Mouse (Mus musculus) liver, postnatal 0 days (tissue): ENCODE results near the gene Ltbp1. TPM values are rescaled to one million over a fixed set of nuclear protein-coding genes. Genes with fewer than 3 reads are reported as not detected.

Experiments used
- ATAC-seq: fragments of 200-750 bp; cut with Nextera tagmentation; 2 replicates; pipeline ENCODE4 v1.8.0; 2017; ENCODE audit warnings: mild to moderate bottlenecking, moderate library complexity
- DNase-seq: peaks from one replicate; pipeline ENCODE4 v3.0.0-alpha.2; 2016
- H3K27ac ChIP-seq: fragments of 300-500 bp; sonication (generic); 2 replicates; pipeline ENCODE4 v1.5.1; 2014; ENCODE audit warnings: antibody characterized with exemption, moderate library complexity, mild to moderate bottlenecking, low read depth
- H3K27me3 ChIP-seq: fragments of 300-500 bp; sonication (generic); 2 replicates; pipeline ENCODE4 v1.6.1; 2014; ENCODE audit warnings: low read length, control low read depth, mixed read lengths; ENCODE audit not compliant: insufficient read depth
- H3K36me3 ChIP-seq: fragments of 300-500 bp; sonication (generic); replicated peaks from 2 replicates; pipeline ENCODE4 v1.6.1; 2014; ENCODE audit warnings: mild to moderate bottlenecking, control low read depth, low read length, moderate library complexity, mixed read lengths; ENCODE audit not compliant: insufficient read depth
- H3K4me1 ChIP-seq: fragments of 300-500 bp; sonication (generic); 2 replicates; pipeline ENCODE4 v1.6.1; 2014; ENCODE audit warnings: antibody characterized with exemption, mild to moderate bottlenecking, control low read depth; ENCODE audit not compliant: insufficient read depth
- H3K4me2 ChIP-seq: fragments of 300-500 bp; sonication (generic); 2 replicates; pipeline ENCODE4 v1.6.1; 2014; ENCODE audit warnings: low read depth, mild to moderate bottlenecking, low read length, moderate library complexity, mixed read lengths
- H3K4me3 ChIP-seq: fragments of 300-500 bp; sonication (generic); 2 replicates; pipeline ENCODE4 v1.5.1; 2014; ENCODE audit warnings: low read depth, low read length
- H3K9ac ChIP-seq: fragments of 300-500 bp; sonication (generic); replicated peaks from 2 replicates; pipeline ENCODE4 v1.6.1; 2014; ENCODE audit warnings: mild to moderate bottlenecking, moderate library complexity
- H3K9me3 ChIP-seq: fragments of 300-500 bp; sonication (generic); 2 replicates; pipeline ENCODE4 v1.6.1; 2016; ENCODE audit warnings: mild to moderate bottlenecking, control low read depth, low read length, mixed read lengths
- CTCF ChIP-seq: sonication (generic); IDR thresholded peaks from 2 replicates; pipeline ENCODE4 v1.5.1; 2016; ENCODE audit warnings: antibody characterized with exemption, low read depth
- EP300 ChIP-seq: IDR thresholded peaks from 2 replicates; pipeline ENCODE4 v1.6.1; 2016; ENCODE audit warnings: antibody characterized with exemption, low read depth, mild to moderate bottlenecking
- WGBS: fragments of 180-500 bp; shearing (Covaris S2); extraction: QIAGEN DNeasy Blood & Tissue Kit; methylation state at CpG from one replicate; pipeline ENCODE4 v1.1.7; 2014; ENCODE audit not compliant: insufficient replicate concordance; 5-methylcytosine and 5-hydroxymethylcytosine counted together
- polyA plus RNA-seq: library from polyadenylated mRNA; unstranded; fragments of >200 nt; fragmentation: Nextera tagmentation; extraction: Ambion mirVana; gene quantifications from 2 replicates; pipeline ENCODE4 v1.2.1, GENCODE M21; 2015

The Ltbp1 gene
- polyA plus RNA-seq, 1 experiment from 2014 or later = 2.8 TPM

GRCm38 (mm10) chr17:75317106-75317505 is 311.7 kb downstream of the Ltbp1 start:
- no peak for ATAC-seq
- H3K4me2 ChIP-seq = no peak overlapping the region
- no peak for TF ChIP-seq CTCF
- no peak for TF ChIP-seq EP300
- H3K9me3 ChIP-seq = no peaks in the 10 kb centered on the region
- no peak for DNase-seq
- 81% methylated on average over 4 of the region's 4 CpGs for WGBS
- H3K27me3 ChIP-seq = no peaks in the 10 kb centered on the region
- H3K4me3 ChIP-seq = no peak overlapping the region
- H3K9ac ChIP-seq = no peak overlapping the region
- no peaks in the 10 kb centered on the region for H3K36me3 ChIP-seq
- H3K27ac ChIP-seq = no peak overlapping the region
- no peaks in the 10 kb centered on the region for H3K4me1 ChIP-seq

GRCm38 (mm10) chr17:75323229-75323628 is 317.9 kb downstream of the Ltbp1 start:
- no peak for ATAC-seq
- Histone ChIP-seq H3K36me3 (no peaks in the 10 kb centered on the region), H3K4me3 (no peak overlapping the region), H3K27me3 (no peaks in the 10 kb centered on the region), H3K4me2 (no peak overlapping the region), H3K27ac (no peak overlapping the region), H3K9ac (no peak overlapping the region), H3K4me1 (no peaks in the 10 kb centered on the region), H3K9me3 (no peaks in the 10 kb centered on the region)
- TF ChIP-seq EP300 = no peak
- WGBS = 80% methylated on average over 5 of the region's 5 CpGs
- no peak for DNase-seq

GRCm38 (mm10) chr17:75323766-75324165 is 318.4 kb downstream of the Ltbp1 start:
- no peak overlapping the region for H3K4me3 ChIP-seq
- no peak overlapping the region for H3K4me2 ChIP-seq
- H3K9me3 ChIP-seq = no peaks in the 10 kb centered on the region
- TF ChIP-seq CTCF (no peak), EP300 (no peak)
- no peak for DNase-seq
- H3K9ac ChIP-seq = no peak overlapping the region
- no peak overlapping the region for H3K27ac ChIP-seq
- WGBS = 82% methylated on average over 10 of the region's 10 CpGs
- H3K36me3 ChIP-seq = no peaks in the 10 kb centered on the region
- no peak for ATAC-seq
- no peaks in the 10 kb centered on the region for H3K27me3 ChIP-seq
- H3K4me1 ChIP-seq = no peaks in the 10 kb centered on the region

- Histone ChIP-seq H3K4me2 (no peak overlapping the region), H3K4me1 (no peaks in the 10 kb centered on the region), H3K36me3 (no peaks in the 10 kb centered on the region), H3K4me3 (no peak overlapping the region), H3K9ac (no peak overlapping the region), H3K27ac (no peak overlapping the region), H3K27me3 (no peaks in the 10 kb centered on the region), H3K9me3 (no peaks in the 10 kb centered on the region)
- ATAC-seq (no peak), DNase-seq (no peak)
- TF ChIP-seq EP300 = no peak
- no peak for TF ChIP-seq CTCF
- 76% methylated on average over 10 of the region's 10 CpGs for WGBS
These were observed 322.8 kb downstream of the Ltbp1 start for GRCm38 (mm10) chr17:75328102-75328639.

GRCm38 (mm10) chr17:75330366-75330765 is 325.0 kb downstream of the Ltbp1 start:
- Histone ChIP-seq H3K9ac (no peak overlapping the region), H3K27ac (no peak overlapping the region), H3K9me3 (no peaks in the 10 kb centered on the region), H3K36me3 (no peaks in the 10 kb centered on the region), H3K4me1 (no peaks in the 10 kb centered on the region), H3K4me2 (no peak overlapping the region), H3K4me3 (no peak overlapping the region), H3K27me3 (no peaks in the 10 kb centered on the region)
- no peak for DNase-seq
- no peak for ATAC-seq
- 72% methylated on average over 6 of the region's 6 CpGs for WGBS
- TF ChIP-seq CTCF (no peak), EP300 (no peak)

GRCm38 (mm10) chr17:75331421-75331951 is 326.1 kb downstream of the Ltbp1 start:
- Histone ChIP-seq H3K27me3 (no peaks in the 10 kb centered on the region), H3K36me3 (no peaks in the 10 kb centered on the region), H3K4me1 (no peaks in the 10 kb centered on the region), H3K9ac (no peak overlapping the region), H3K9me3 (no peaks in the 10 kb centered on the region), H3K4me3 (no peak overlapping the region), H3K4me2 (no peak overlapping the region), H3K27ac (no peak overlapping the region)
- TF ChIP-seq CTCF (no peak), EP300 (no peak)
- 77% methylated on average over 6 of the region's 6 CpGs for WGBS
- ATAC-seq (no peak), DNase-seq (no peak)

GRCm38 (mm10) chr17:75332289-75332688 is 326.9 kb downstream of the Ltbp1 start:
- H3K4me3 ChIP-seq = no peak overlapping the region
- no peak for TF ChIP-seq EP300
- TF ChIP-seq CTCF = no peak
- no peak overlapping the region for H3K9ac ChIP-seq
- H3K4me2 ChIP-seq = no peak overlapping the region
- no peak for DNase-seq
- H3K36me3 ChIP-seq = no peaks in the 10 kb centered on the region
- no peak for ATAC-seq
- WGBS = 92% methylated on average over 6 of the region's 6 CpGs
- no peaks in the 10 kb centered on the region for H3K9me3 ChIP-seq
- no peaks in the 10 kb centered on the region for H3K27me3 ChIP-seq
- no peaks in the 10 kb centered on the region for H3K4me1 ChIP-seq
- no peak overlapping the region for H3K27ac ChIP-seq
